Mouse (Mus musculus) urinary bladder, postnatal 36 days (tissue): ENCODE measurements around the gene Tlk1.
"Not testable (repeated sequence)": the region's sequence is repeated elsewhere in the genome, so short reads cannot be mapped to it uniquely, and the experiment has no call there.

Experiments used
- DNase-seq, 2 experiments: peaks; one replicate each; pipeline ENCODE4 v3.0.0; 2022; ENCODE audit warnings: low spot score in 2 of 2, mixed read lengths in 1 of 2

Gene Tlk1

GRCm38 (mm10) chr2:70833261-70833660 lies 7.7 kb upstream of the Tlk1 start:
- no peak for DNase-seq

DNA sequence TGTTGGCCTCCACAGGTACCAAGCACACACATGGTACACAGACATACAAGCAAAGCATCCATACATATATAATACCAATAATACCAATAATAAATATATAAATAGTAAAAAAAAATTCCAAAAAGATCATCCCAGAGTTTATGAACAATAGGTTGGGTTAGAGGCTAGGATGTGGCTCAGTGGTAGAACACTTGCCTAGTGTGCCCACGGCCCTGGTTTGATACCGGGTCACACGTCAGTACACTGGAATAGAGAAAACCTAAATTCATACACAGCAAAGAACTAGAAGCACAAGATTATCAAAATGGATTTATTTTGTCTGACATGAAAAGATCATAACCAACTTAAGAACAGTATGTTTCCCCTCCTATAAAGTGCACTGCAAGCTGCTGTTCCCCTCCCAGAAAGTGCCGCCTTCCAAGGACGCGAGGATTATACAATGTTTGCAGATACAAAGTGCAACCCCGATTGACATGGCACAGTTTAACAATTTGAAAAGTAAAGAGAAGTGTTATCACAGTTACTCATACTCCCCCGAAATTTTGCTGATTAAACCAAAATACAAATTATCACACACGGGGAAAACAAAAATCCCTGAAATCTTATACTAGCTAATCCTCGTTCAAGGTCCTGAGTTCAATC lies 6.3 kb upstream of the Tlk1 start:
- no peak for DNase-seq

GRCm38 (mm10) chr2:70830683-70831082 lies 5.2 kb upstream of the Tlk1 start:
- no peak for DNase-seq

DNA sequence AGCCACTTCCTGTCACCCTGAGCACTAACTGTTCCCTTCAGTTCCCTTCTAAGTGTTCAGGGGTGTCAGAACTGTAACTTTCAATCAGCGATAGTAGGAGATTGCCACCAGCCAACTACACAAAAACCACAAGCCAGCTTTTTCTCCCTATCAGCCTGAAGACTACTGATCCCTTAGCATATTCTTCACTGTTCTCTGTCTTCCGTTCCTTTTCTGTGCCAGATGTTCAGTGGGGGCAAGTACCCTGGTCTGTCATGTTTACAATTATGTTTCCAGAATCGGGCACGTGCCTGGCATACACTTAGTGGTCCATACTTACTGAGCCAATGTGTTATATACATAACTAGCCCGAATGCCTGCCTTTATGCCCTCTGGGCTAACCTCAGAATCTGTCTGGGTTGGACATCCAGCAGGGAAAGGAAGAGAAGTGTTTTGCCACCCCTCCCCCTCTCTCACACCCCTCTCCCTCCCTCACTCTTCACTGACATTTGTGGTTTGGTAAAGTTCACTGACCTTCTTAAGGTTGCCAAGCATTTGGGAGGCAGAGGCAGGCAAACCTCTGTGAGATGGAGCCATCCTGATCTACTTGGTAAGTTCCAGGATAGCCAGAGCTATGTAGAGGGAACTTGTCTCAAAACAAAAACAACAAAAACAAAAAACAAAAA lies 4.5 kb upstream of the Tlk1 start:
- no peak for DNase-seq

GRCm38 (mm10) chr2:70827780-70828179 lies 2.3 kb upstream of the Tlk1 start:
- DNase-seq: no peak

DNA sequence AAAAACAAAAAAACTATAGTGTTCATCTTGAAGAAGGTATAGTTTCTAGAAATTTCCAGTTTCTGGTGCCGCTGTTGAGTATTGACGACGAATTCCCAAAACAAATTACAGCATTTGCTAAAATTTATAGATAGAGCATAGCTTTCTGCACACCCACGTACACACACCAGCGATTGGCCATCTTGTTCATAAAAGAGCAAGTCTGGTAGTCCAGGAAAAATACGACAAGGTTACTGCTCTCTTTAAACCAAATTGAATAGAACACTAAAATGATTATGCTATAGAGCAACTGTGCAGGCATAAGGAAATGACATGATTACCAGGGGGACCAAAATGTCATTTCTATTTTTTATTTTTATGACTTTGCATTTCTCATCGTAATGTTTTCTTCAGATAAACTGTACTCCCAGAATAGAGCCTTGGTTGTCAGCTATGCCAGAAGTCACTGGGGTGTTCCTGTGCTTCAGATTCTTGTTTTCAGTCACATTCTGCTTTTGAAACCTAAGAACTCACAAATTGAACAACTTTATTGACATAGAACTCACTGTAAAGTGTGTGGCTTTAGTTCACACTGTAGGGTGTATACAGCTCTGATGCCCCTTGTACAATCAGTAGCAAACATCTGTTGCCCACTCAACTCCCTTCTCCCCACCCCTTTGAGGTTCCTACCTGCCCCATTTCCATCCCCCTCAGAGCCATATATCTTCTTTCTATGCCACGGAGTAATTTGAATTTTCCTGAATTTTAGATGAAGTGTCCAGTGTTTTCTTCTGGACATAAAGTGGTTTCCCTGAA lies 1.1 kb upstream of the Tlk1 start:
- no peak for DNase-seq

DNA sequence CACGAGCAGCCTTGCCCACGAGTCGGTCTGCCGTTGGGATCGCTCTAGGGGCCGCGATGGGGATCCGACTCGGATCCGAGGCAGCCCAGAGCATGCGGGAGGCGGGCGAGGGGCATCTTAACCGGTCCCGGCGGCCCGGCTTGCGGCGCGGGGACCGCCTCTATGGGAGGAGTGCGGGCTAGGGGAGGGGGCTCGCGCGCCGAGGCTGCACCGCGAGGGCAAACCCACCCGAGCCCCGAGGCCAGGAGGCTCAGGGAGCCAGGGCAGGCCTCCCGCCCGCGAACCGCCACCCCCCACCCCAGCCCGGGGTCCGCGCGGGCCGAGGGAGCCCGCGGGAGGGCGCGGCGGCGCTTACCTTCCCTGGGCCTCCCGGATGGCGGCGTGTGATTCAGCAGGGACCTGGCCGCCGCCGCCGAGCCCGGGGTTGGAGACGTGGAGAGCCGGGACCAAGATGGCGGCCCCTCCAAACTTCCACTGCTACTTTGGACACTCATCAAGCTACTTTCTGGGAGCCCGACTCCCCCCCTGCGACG lies 624 bp downstream of the Tlk1 start:
- DNase-seq: peak; percentile 63 to 73

DNA sequence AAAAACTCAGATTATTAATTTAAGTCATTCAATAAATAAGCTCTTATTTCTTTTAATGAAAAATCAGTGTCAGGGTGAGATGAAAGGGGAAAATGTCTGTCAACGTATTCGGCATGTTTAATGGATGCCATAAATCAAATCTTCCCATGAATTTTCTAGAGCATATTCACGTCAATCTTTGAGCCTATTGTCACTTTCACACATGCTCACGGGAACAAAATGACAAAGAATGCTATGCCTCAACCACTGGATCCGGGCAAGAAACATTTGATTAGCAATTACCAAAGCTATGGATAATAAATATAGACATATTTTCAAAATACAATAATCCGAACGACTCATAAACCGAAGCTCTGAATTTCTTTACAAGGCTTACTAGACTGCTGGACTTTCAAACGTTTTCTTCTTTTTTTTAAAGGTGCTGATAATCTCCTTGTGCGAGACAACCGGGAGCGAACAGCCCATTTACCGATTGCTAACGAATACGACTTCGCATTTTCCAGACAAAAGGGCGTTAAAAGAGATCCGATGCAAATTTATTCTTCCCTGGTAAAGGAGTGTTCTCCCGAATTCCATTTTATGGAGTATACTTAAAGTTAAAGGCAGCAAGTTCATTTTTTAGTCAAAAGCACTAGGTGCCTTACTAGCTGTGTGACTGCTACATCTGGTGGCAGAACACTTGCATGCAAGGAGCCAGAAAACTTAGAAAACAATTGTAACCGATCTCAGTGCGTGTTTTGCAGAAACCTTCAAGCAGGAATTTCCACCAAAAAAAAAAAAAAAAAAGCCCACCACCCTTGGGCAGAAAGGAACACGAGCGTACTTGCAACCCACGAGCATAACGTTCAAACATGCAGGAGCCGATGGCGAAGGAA lies 1.4 kb downstream of the Tlk1 start:
- DNase-seq: peak in 1 of 2 experiments; percentile 15

GRCm38 (mm10) chr2:70823434-70823833 lies 2.1 kb downstream of the Tlk1 start:
- DNase-seq: no peak

- no peak for DNase-seq
These were observed 8.6 kb downstream of the Tlk1 start for GRCm38 (mm10) chr2:70816939-70817338.

GRCm38 (mm10) chr2:70816016-70816415 lies 9.5 kb downstream of the Tlk1 start:
- no peak for DNase-seq

GRCm38 (mm10) chr2:70813608-70814007 lies 11.9 kb downstream of the Tlk1 start:
- no peak for DNase-seq

DNA sequence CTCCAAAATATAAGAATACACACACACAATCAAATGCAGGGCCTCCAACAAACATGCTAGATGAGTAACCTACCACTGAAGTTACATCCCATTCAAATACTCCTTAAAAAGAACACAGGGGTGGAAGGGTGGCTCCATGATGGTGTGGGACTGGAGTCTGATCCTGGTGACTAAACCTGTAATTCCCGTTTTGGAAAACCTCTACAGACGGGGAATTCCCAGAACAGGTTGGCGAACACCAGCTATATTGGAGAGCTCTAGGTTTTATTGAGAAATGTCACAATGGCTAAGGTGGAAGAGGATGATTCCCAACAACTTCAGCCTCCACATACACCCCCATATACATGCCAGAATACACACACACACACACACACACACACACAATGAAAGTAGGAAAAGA lies 14.1 kb downstream of the Tlk1 start:
- DNase-seq: no peak

DNA sequence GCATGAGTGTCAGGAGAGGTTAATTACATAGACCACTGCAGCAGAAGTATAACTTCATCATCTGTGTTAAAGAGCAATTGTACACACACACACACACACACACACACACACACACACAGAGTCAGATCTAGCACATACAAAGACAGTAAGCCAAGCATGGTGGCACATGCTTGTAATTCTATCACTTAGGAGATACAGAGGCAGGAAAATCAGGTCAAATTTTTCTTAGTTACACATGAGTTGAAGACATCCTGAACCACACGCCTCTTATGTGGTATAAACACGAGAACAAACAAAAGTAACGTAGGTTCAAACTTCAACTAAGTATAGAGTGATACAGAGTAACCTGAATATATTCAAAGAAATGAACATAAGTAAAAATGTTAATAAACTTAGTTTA lies 15.6 kb downstream of the Tlk1 start:
- no peak for DNase-seq

GRCm38 (mm10) chr2:70808681-70809080 lies 16.8 kb downstream of the Tlk1 start:
- no peak for DNase-seq

GRCm38 (mm10) chr2:70807678-70808077 lies 17.9 kb downstream of the Tlk1 start:
- DNase-seq: not testable (repeated sequence)

- no peak for DNase-seq
These were observed 19.5 kb downstream of the Tlk1 start for GRCm38 (mm10) chr2:70806020-70806419.

- not testable (repeated sequence) for DNase-seq
These were observed 21.8 kb downstream of the Tlk1 start for GRCm38 (mm10) chr2:70803696-70804095.

GRCm38 (mm10) chr2:70802658-70803057 lies 22.9 kb downstream of the Tlk1 start:
- peak in 1 of 2 experiments; percentile 11 for DNase-seq

DNA sequence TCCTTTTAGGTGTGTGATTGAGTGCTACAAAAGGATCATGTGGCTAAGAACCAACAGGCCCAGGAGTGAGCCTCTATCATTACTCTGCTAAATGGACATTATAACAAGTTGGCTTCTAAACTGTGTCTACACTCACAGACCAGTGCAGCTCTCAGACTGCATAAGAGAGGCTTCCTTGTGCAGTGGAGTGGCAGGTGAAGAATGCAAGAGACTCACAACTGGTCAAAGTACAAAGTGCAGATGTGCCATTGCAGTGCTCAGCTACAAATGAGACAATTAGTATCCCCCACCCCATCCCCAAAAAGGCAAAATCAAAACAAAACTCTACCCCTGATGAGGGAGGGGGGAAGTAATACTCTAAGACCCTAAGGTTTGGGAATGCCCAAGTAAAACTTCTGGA lies 24.0 kb downstream of the Tlk1 start:
- DNase-seq: no peak

GRCm38 (mm10) chr2:70800396-70800795 lies 25.1 kb downstream of the Tlk1 start:
- no peak for DNase-seq

- no peak for DNase-seq
These were observed 32.3 kb downstream of the Tlk1 start for GRCm38 (mm10) chr2:70793276-70793675.
